Mouse (Mus musculus): ENCODE results near the gene Camp.
A peak's percentile ranks its signal among the peaks of the same experiment; 100 is the strongest.
"Not testable (repeated sequence)": the region's sequence is repeated elsewhere in the genome, so short reads cannot be mapped to it uniquely, and the experiment has no call there.

Gene Camp

GRCm38 (mm10) chr9:109854341-109854740 is 4.9 kb upstream of the Camp start:
- DNase-seq (ENCODE audit: low read depth, low spot score) = no peak

- DNase-seq (ENCODE audit: low read depth, low spot score) = no peak
Observed at GRCm38 (mm10) chr9:109850099-109850498, 682 bp upstream of the Camp start.

GRCm38 (mm10) chr9:109833088-109833412 is 16.4 kb downstream of the Camp start:
- DNase-seq (ENCODE audit: low read depth, low spot score) = no peak

GRCm38 (mm10) chr9:109832391-109833087 is 16.9 kb downstream of the Camp start, which contains the start of gene Nme6:
Gene Nme6, plus strand, starts transcription at chr9:109832749.
- peak; percentile 68 for DNase-seq (ENCODE audit: low read depth, low spot score)

GRCm38 (mm10) chr9:109826181-109826580 is 23.2 kb downstream of the Camp start:
- DNase-seq (ENCODE audit: low read depth, low spot score) = no peak

- DNase-seq (ENCODE audit: low read depth, low spot score) = no peak
Observed at GRCm38 (mm10) chr9:109825739-109826138, 23.7 kb downstream of the Camp start.

GRCm38 (mm10) chr9:109816341-109816740 is 33.1 kb downstream of the Camp start:
- no peak for DNase-seq (ENCODE audit: low read depth, low spot score)

GRCm38 (mm10) chr9:109813424-109813823 is 36.0 kb downstream of the Camp start:
- DNase-seq (ENCODE audit: low read depth, low spot score) = no peak

GRCm38 (mm10) chr9:109811980-109812379 is 37.4 kb downstream of the Camp start, which contains the start of gene Spink8:
Gene Spink8, plus strand, starts transcription at chr9:109812280.
- DNase-seq (ENCODE audit: low read depth, low spot score) = no peak

GRCm38 (mm10) chr9:109807898-109808297 is 41.5 kb downstream of the Camp start:
- DNase-seq (ENCODE audit: low read depth, low spot score) = no peak

- no peak for DNase-seq (ENCODE audit: low read depth, low spot score)
Observed at GRCm38 (mm10) chr9:109806695-109807293, 42.6 kb downstream of the Camp start.

GRCm38 (mm10) chr9:109806260-109806659 is 43.2 kb downstream of the Camp start:
- no peak for DNase-seq (ENCODE audit: low read depth, low spot score)

GRCm38 (mm10) chr9:109805596-109805995 is 43.8 kb downstream of the Camp start:
- not testable (repeated sequence) for DNase-seq (ENCODE audit: low read depth, low spot score)

- no peak for DNase-seq (ENCODE audit: low read depth, low spot score)
Observed at GRCm38 (mm10) chr9:109798051-109798450, 51.4 kb downstream of the Camp start.

Measured in skeletal muscle tissue, adult 2 months (tissue).